10 mouse cellular contexts compared by ENCODE assay signal in the genomic region with DNA sequence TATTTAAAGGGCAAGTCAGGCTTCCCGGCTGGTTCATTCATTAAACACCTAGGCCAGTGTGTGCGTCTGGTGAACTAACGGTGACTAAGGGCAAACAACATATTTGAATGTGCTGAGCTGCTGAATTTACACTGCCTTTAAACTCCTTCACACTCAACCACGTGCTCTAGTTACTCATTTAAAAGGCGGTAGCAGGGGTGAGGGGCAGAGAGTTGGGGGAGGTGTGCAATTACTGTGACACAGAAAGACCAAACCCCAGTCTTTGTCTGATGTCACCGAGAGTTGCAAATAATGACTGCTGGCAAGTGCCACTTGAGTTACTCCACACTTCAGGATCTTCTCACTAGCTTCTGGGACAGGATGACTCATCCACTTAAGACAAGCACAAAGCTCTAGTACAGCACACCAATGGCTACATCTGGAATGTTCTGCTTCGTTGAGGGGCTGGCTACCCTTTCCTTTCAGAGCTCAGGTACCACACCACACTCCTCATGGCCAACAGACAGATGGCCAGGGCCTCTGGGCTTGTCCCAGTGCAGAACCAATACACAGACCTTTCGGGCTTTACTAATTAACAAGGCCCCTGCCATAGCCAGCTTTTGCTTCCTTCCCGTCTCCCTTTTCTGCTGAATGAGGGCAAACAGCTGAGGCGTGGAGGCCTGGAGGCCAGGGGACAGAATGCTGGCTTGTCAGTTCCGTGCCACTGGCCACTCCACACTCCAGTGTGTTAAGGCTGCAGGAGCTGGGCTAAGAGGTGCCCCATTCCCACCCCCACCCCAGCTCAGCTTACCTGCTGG.
DNase-seq lines count a peak whose midpoint lies in the region; ATAC-seq lines count a peak whose summit lies in the region.
"Had no signal": no experiment of that assay in that cellular context is flagged by ENCODE, and none has a peak within 500 bp of the region (broad histone marks: within the 10 kb centered on the region; RNA-seq: fewer than 3 reads in every experiment).

No protein-coding gene starts in this region.

- no peak overlapping the region for H3K9ac ChIP-seq in intestine, embryonic 14.5 days (ENCODE audit: low read length)
- no peak overlapping the region for H3K9ac ChIP-seq in liver, embryonic 13.5 days
- no peak overlapping the region for H3K9ac ChIP-seq in stomach, embryonic 16.5 days (ENCODE audit: low read length)
- no peak overlapping the region for H3K9ac ChIP-seq in forebrain, embryonic 11.5 days (ENCODE audit: low read length)
- H3K9ac ChIP-seq: midbrain, embryonic 15.5 days had no signal

- DNase-seq in heart, adult 11 months, result peak; percentile 93
- no peak for DNase-seq in heart, postnatal 25 days (ENCODE audit: low spot score)
- no peak for DNase-seq in intestine, embryonic 14.5 days (ENCODE audit: low spot score)
- no peak for DNase-seq in liver, embryonic 13.5 days
- DNase-seq in spleen, postnatal 10 days (ENCODE audit: low spot score in 2 of 2), result no peak
- no peak for DNase-seq in forebrain, embryonic 11.5 days (ENCODE audit: low spot score)
- no peak for DNase-seq in layer of hippocampus, adult 9-10 months (ENCODE audit: low spot score)
- DNase-seq: spleen, adult 18-20 months had no signal

- H3K4me3 ChIP-seq in intestine, embryonic 14.5 days (ENCODE audit: low read depth, low read length), result no peak overlapping the region
- no peak overlapping the region for H3K4me3 ChIP-seq in liver, embryonic 13.5 days (replicated peaks)
- no peak overlapping the region for H3K4me3 ChIP-seq in stomach, embryonic 16.5 days (replicated peaks; ENCODE audit: low read length)
- no peak overlapping the region for H3K4me3 ChIP-seq in forebrain, embryonic 11.5 days (ENCODE audit: low read depth, low read length)
- H3K4me3 ChIP-seq: midbrain, embryonic 15.5 days had no signal

- intact Hi-C loops in heart, postnatal 25 days (cut with DNase I), result no loop called here

- H3K36me3 ChIP-seq in intestine, embryonic 14.5 days (ENCODE audit: control insufficient read depth, insufficient read depth, low read length), result no peaks in the 10 kb centered on the region
- H3K36me3 ChIP-seq in liver, embryonic 13.5 days, result no peaks in the 10 kb centered on the region
- H3K36me3 ChIP-seq in stomach, embryonic 16.5 days (ENCODE audit: control insufficient read depth, insufficient read depth, low read length), result no peaks in the 10 kb centered on the region
- H3K36me3 ChIP-seq in forebrain, embryonic 11.5 days (ENCODE audit: control insufficient read depth, insufficient read depth, low read length), result no peaks in the 10 kb centered on the region
- H3K36me3 ChIP-seq: midbrain, embryonic 15.5 days had no signal

- peak overlapping the region; percentile 0; the same call in 1 of the 2 replicates for H3K27ac ChIP-seq in intestine, embryonic 14.5 days (ENCODE audit: low read depth)
- H3K27ac ChIP-seq in liver, embryonic 13.5 days, result 0 out of 2 replicates have a peak overlapping the region, but pooled peaks have one; percentile 16
- peak overlapping the region; percentile 30; the same call in 1 of the 2 replicates for H3K27ac ChIP-seq in stomach, embryonic 16.5 days (ENCODE audit: low read length)
- H3K27ac ChIP-seq in forebrain, embryonic 11.5 days (ENCODE audit: low read depth, low read length), result no peak overlapping the region
- H3K27ac ChIP-seq: midbrain, embryonic 15.5 days had no signal

- no peaks in the 10 kb centered on the region for H3K27me3 ChIP-seq in intestine, embryonic 14.5 days (replicated peaks; ENCODE audit: control insufficient read depth, insufficient read depth, low read length)
- H3K27me3 ChIP-seq in liver, embryonic 13.5 days, result no peaks in the 10 kb centered on the region
- H3K27me3 ChIP-seq in stomach, embryonic 16.5 days (ENCODE audit: control insufficient read depth, insufficient read depth, low read length), result no peaks in the 10 kb centered on the region
- no peaks in the 10 kb centered on the region for H3K27me3 ChIP-seq in forebrain, embryonic 11.5 days (ENCODE audit: control insufficient read depth, insufficient read depth, low read length)
- H3K27me3 ChIP-seq: midbrain, embryonic 15.5 days had no signal

- no peaks in the 10 kb centered on the region for H3K9me3 ChIP-seq in intestine, embryonic 14.5 days (ENCODE audit: control insufficient read depth, low read length)
- H3K9me3 ChIP-seq in liver, embryonic 13.5 days (replicated peaks), result no peaks in the 10 kb centered on the region
- no peaks in the 10 kb centered on the region for H3K9me3 ChIP-seq in stomach, embryonic 16.5 days (replicated peaks; ENCODE audit: control insufficient read depth, low read length)
- no peaks in the 10 kb centered on the region for H3K9me3 ChIP-seq in forebrain, embryonic 11.5 days (ENCODE audit: control insufficient read depth, low read length)
- H3K9me3 ChIP-seq: midbrain, embryonic 15.5 days had no signal

- 57% methylated on average over 11 of the region's 11 CpGs for WGBS in intestine, embryonic 14.5 days
- WGBS in liver, embryonic 13.5 days (ENCODE audit: insufficient replicate concordance), result 59% methylated on average over 11 of the region's 11 CpGs
- WGBS in stomach, embryonic 16.5 days, result 52% methylated on average over 11 of the region's 11 CpGs
- WGBS in forebrain, embryonic 11.5 days, result 72% methylated on average over 11 of the region's 11 CpGs

- ATAC-seq in intestine, embryonic 14.5 days (replicated peaks; ENCODE audit: low FRiP score, low TSS enrichment, low read depth), result no peak
- ATAC-seq in liver, embryonic 13.5 days (ENCODE audit: low read depth), result peak; percentile 49
- ATAC-seq in stomach, embryonic 16.5 days (ENCODE audit: insufficient read depth, low FRiP score), result no peak; the same call in 1 of the 2 replicates
- ATAC-seq in forebrain, embryonic 11.5 days (replicated peaks; ENCODE audit: low FRiP score), result no peak
- ATAC-seq: midbrain, embryonic 15.5 days had no signal

- H3K4me2 ChIP-seq in intestine, embryonic 14.5 days (ENCODE audit: low read length), result no peak overlapping the region
- H3K4me2 ChIP-seq in liver, embryonic 13.5 days, result no peak overlapping the region
- H3K4me2 ChIP-seq in stomach, embryonic 16.5 days (ENCODE audit: low read depth, low read length), result no peak overlapping the region
- H3K4me2 ChIP-seq in forebrain, embryonic 11.5 days (ENCODE audit: low read depth, low read length, severe bottlenecking), result no peak overlapping the region
- H3K4me2 ChIP-seq: midbrain, embryonic 15.5 days had no signal

- H3K4me1 ChIP-seq in intestine, embryonic 14.5 days (replicated peaks; ENCODE audit: control insufficient read depth, insufficient read depth, low read length), result peaks cover 36% of the 10 kb centered on the region
- peaks cover 46% of the 10 kb centered on the region for H3K4me1 ChIP-seq in liver, embryonic 13.5 days (replicated peaks)
- H3K4me1 ChIP-seq in stomach, embryonic 16.5 days (ENCODE audit: control insufficient read depth, insufficient read depth, low read length), result peaks cover 32% of the 10 kb centered on the region
- no peaks in the 10 kb centered on the region for H3K4me1 ChIP-seq in forebrain, embryonic 11.5 days (replicated peaks; ENCODE audit: control insufficient read depth, insufficient read depth, low read length)
- H3K4me1 ChIP-seq: midbrain, embryonic 15.5 days had no signal
